Mouse (Mus musculus): ENCODE data around the gene Prkd3.

GRCm38 (mm10) chr17:78994931-78995820 lies 25.4 kb downstream of the Prkd3 start:
- TF ChIP-seq CTCF (IDR thresholded peaks at IDR 0.05; ENCODE audit: extremely low read depth, insufficient read depth, insufficient read length, insufficient replicate concordance): no peak
- no peak for TF ChIP-seq POLR2A (IDR thresholded peaks at IDR 0.05; ENCODE audit: low read depth, low read length)
